Mouse (Mus musculus): ENCODE data around the gene Slc8a1.

Slc8a1 gene

DNA sequence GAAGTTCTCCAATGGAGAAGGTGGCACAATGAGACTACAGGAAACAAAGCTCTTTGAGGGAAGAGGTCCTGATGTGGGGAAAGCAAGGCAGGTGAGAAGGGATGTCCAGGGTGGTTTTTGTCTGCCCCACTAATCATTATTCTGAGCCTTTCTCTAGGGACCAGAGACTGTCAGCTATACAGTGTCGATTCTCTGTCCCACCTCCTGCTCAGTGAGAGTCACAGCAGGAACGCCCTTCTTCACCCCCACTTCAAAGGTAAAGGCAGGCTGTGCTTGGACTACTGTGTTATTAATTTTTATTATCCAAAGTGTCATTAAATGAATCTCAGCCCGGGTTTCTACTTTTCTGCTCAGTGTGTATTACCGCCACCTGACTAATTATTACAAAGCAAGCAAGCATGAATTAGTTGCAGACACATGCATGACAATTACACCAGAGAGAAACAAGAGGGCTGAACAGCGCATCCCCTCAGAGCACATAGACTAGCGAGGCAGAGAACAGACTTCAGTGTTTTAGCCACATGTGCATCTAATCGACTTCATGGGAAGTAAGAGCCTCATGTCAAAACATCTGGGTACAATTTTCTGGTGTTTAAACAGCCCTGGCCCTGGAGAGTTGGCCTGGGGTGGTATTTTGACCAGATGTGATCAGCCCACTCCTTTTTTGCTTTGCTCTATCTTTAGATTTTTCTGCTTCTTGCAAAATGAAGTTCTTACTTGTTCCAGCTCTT, 402.0 kb downstream of the Slc8a1 start:
- no peak for DNase-seq (ENCODE audit: low spot score)

DNA sequence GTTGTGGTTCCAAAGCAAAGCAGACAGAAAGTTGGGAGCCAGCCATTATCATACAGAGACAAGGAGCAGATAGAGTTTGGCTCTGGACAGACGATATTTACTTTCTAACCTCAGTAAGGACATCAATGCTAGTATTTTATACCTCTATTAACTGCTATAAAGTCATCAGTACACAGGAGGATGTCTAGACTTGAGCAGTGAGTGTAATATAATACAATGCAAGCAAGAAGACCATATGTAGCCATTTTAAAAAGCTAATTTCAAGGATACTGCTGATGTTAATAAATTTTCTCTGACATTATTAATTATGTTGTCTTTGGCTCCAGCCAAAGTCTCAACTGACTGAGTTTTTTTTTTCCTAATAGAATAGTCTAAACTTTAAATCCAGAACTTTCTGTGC, 402.7 kb downstream of the Slc8a1 start:
- no peak for DNase-seq (ENCODE audit: low spot score)

All from T-cell, adult 2 months (primary cell).